Mouse (Mus musculus): ENCODE measurements around the gene Celf1. TPM values are rescaled to one million over a fixed set of nuclear protein-coding genes. Genes with fewer than 3 reads are reported as not detected.

Celf1 gene
- polyA plus RNA-seq, 1 experiment from 2014 or later, result 29.4 TPM

DNA sequence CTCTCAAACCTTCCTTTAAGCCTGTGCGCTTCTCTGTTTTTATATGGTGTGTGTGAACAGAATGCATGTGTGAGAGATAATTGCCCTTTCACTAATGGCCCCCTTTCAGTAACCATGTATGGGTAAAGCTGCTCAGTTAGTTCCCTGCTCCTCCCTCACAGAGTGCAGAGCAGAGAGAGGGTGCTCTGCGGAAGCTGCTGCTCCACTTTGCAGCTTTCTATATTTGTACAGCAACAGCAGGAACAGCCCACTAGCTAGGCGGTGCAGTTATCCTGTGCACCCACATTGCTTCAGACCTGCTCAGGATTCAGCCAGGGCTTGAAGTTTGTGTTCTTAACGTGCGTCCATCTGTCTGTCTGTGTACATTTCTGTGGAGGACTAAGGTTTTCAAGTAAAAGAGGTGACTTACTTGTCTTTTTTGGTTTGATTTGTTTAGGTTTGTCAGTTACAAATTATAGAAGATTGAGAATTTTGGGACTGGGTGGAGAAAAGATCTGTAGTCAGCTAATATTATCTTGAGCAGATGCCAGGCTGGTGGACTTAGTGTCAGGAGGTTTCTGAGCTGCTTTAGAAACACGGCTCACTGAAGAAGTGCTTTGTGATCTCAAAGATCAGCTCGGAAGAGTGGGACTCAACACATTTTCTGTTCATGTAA lies 24.8 kb downstream of the Celf1 start:
- Histone ChIP-seq H3K4me1 (ENCODE audit: insufficient read depth) (peaks cover 16% of the 10 kb centered on the region), H3K27ac (ENCODE audit: low read depth) (no peak overlapping the region), H3K4me2 (ENCODE audit: low read depth, low read length) (no peak overlapping the region)

GRCm38 (mm10) chr2:90965466-90966080 lies 25.4 kb downstream of the Celf1 start:
- WGBS (ENCODE audit: insufficient replicate concordance), result 62% methylated on average over 2 of the region's 2 CpGs

More for the DNA sequence above, 24.8 kb downstream of the Celf1 start:
- DNase-seq (peak; percentile 23), ATAC-seq (peak; percentile 67)
- Histone ChIP-seq H3K9me3 (ENCODE audit: low read length) (no peaks in the 10 kb centered on the region), H3K9ac (replicated peaks) (no peak overlapping the region), H3K4me3 (ENCODE audit: low read depth, low read length) (no peak overlapping the region), H3K27me3 (ENCODE audit: insufficient read depth, low read length) (no peaks in the 10 kb centered on the region), H3K36me3 (replicated peaks; ENCODE audit: insufficient read depth, low read length) (no peaks in the 10 kb centered on the region; the same call in 1 of the 2 replicates)
- TF ChIP-seq CTCF (IDR thresholded peaks at IDR 0.05; ENCODE audit: low read depth) (no peak), EP300 (IDR thresholded peaks at IDR 0.05; ENCODE audit: low read depth) (no peak)
- 38% methylated on average over 7 of the region's 7 CpGs for WGBS (ENCODE audit: insufficient replicate concordance)

GRCm38 (mm10) chr2:90970606-90971005 lies 30.4 kb downstream of the Celf1 start:
- no peak for DNase-seq
- no peak overlapping the region for H3K9ac ChIP-seq (replicated peaks)
- no peak overlapping the region for H3K27ac ChIP-seq (ENCODE audit: low read depth)
- H3K27me3 ChIP-seq (ENCODE audit: insufficient read depth, low read length), result no peaks in the 10 kb centered on the region
- no peaks in the 10 kb centered on the region for H3K9me3 ChIP-seq (ENCODE audit: low read length)
- no peak overlapping the region for H3K4me3 ChIP-seq (ENCODE audit: low read depth, low read length)
- no peak overlapping the region for H3K4me2 ChIP-seq (ENCODE audit: low read depth, low read length)
- 0 out of 2 replicates have a peak, but pooled peaks cover 3% of the 10 kb centered on the region for H3K36me3 ChIP-seq (replicated peaks; ENCODE audit: insufficient read depth, low read length)
- H3K4me1 ChIP-seq (ENCODE audit: insufficient read depth), result peaks cover 7% of the 10 kb centered on the region
- TF ChIP-seq CTCF (IDR thresholded peaks at IDR 0.05; ENCODE audit: low read depth) (no peak), EP300 (IDR thresholded peaks at IDR 0.05; ENCODE audit: low read depth) (no peak)
- ATAC-seq, result no peak

More at GRCm38 (mm10) chr2:90965466-90966080, 25.4 kb downstream of the Celf1 start:
- DNase-seq (no peak), ATAC-seq (no peak)
- Histone ChIP-seq H3K9me3 (ENCODE audit: low read length) (no peaks in the 10 kb centered on the region), H3K27me3 (ENCODE audit: insufficient read depth, low read length) (no peaks in the 10 kb centered on the region), H3K9ac (replicated peaks) (no peak overlapping the region), H3K4me1 (ENCODE audit: insufficient read depth) (peaks cover 16% of the 10 kb centered on the region), H3K4me2 (ENCODE audit: low read depth, low read length) (no peak overlapping the region), H3K27ac (ENCODE audit: low read depth) (no peak overlapping the region), H3K4me3 (ENCODE audit: low read depth, low read length) (no peak overlapping the region), H3K36me3 (replicated peaks; ENCODE audit: insufficient read depth, low read length) (no peaks in the 10 kb centered on the region; the same call in 1 of the 2 replicates)
- TF ChIP-seq EP300 (IDR thresholded peaks at IDR 0.05; ENCODE audit: low read depth), result no peak
- TF ChIP-seq CTCF (IDR thresholded peaks at IDR 0.05; ENCODE audit: low read depth), result no peak

- Histone ChIP-seq H3K27ac (ENCODE audit: low read depth) (no peak overlapping the region), H3K9me3 (ENCODE audit: low read length) (no peaks in the 10 kb centered on the region), H3K4me2 (ENCODE audit: low read depth, low read length) (no peak overlapping the region), H3K4me3 (ENCODE audit: low read depth, low read length) (no peak overlapping the region), H3K36me3 (replicated peaks; ENCODE audit: insufficient read depth, low read length) (peaks cover 3% of the 10 kb centered on the region; the same call in 1 of the 2 replicates), H3K4me1 (ENCODE audit: insufficient read depth) (no peaks in the 10 kb centered on the region; the same call in 1 of the 2 replicates), H3K27me3 (ENCODE audit: insufficient read depth, low read length) (no peaks in the 10 kb centered on the region), H3K9ac (replicated peaks) (no peak overlapping the region)
- DNase-seq (no peak), ATAC-seq (no peak)
- TF ChIP-seq EP300 (IDR thresholded peaks at IDR 0.05; ENCODE audit: low read depth), result no peak
- TF ChIP-seq CTCF (IDR thresholded peaks at IDR 0.05; ENCODE audit: low read depth), result no peak
Observed at GRCm38 (mm10) chr2:90974101-90974500, 33.9 kb downstream of the Celf1 start.

- WGBS (ENCODE audit: insufficient replicate concordance), result 83% methylated on average over 7 of the region's 7 CpGs
- no peak for ATAC-seq
- H3K27me3 ChIP-seq (ENCODE audit: insufficient read depth, low read length), result no peaks in the 10 kb centered on the region
Observed at GRCm38 (mm10) chr2:90975181-90975835, 35.1 kb downstream of the Celf1 start.

DNA sequence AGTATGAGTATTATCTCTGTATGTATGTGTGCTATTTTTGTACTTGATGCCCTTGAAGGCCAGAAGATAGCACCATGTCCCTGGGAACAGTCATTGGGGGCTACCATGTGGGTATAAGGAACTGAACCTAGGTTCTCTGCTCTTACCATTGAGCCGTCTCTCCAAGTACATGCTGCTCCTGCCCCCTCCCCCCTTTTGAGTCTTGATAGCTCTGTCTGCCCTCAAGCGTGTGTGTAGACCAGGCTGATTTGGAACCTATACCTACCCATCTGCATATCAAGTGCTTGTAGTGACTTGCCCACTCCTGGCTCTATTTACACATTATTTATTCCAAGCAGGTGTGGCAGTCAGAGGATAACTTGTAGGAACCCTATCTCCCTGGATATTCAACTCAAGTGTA lies 36.4 kb downstream of the Celf1 start:
- Histone ChIP-seq H3K9ac (replicated peaks) (no peak overlapping the region), H3K36me3 (replicated peaks; ENCODE audit: insufficient read depth, low read length) (peaks cover 3% of the 10 kb centered on the region; the same call in 1 of the 2 replicates), H3K9me3 (ENCODE audit: low read length) (no peaks in the 10 kb centered on the region), H3K27me3 (ENCODE audit: insufficient read depth, low read length) (no peaks in the 10 kb centered on the region), H3K4me3 (ENCODE audit: low read depth, low read length) (no peak overlapping the region), H3K4me1 (ENCODE audit: insufficient read depth) (no peaks in the 10 kb centered on the region; the same call in 1 of the 2 replicates), H3K27ac (ENCODE audit: low read depth) (no peak overlapping the region), H3K4me2 (ENCODE audit: low read depth, low read length) (no peak overlapping the region)
- TF ChIP-seq CTCF (IDR thresholded peaks at IDR 0.05; ENCODE audit: low read depth) (no peak), EP300 (IDR thresholded peaks at IDR 0.05; ENCODE audit: low read depth) (no peak)
- DNase-seq, result no peak
- no peak for ATAC-seq
- 90% methylated on average over 2 of the region's 2 CpGs for WGBS (ENCODE audit: insufficient replicate concordance)

More at GRCm38 (mm10) chr2:90975181-90975835, 35.1 kb downstream of the Celf1 start:
- H3K9me3 ChIP-seq (ENCODE audit: low read length), result no peaks in the 10 kb centered on the region
- no peak overlapping the region for H3K9ac ChIP-seq (replicated peaks)
- DNase-seq, result no peak
- H3K4me3 ChIP-seq (ENCODE audit: low read depth, low read length), result no peak overlapping the region
- no peak overlapping the region for H3K27ac ChIP-seq (ENCODE audit: low read depth)
- TF ChIP-seq EP300 (IDR thresholded peaks at IDR 0.05; ENCODE audit: low read depth), result no peak
- TF ChIP-seq CTCF (IDR thresholded peaks at IDR 0.05; ENCODE audit: low read depth), result no peak
- H3K36me3 ChIP-seq (replicated peaks; ENCODE audit: insufficient read depth, low read length), result peaks cover 3% of the 10 kb centered on the region; the same call in 1 of the 2 replicates
- H3K4me1 ChIP-seq (ENCODE audit: insufficient read depth), result no peaks in the 10 kb centered on the region; the same call in 1 of the 2 replicates
- H3K4me2 ChIP-seq (ENCODE audit: low read depth, low read length), result no peak overlapping the region
